Mouse (Mus musculus): ENCODE results near the gene Pfdn2. TPM values are rescaled to one million over a fixed set of nuclear protein-coding genes. Genes with fewer than 3 reads are reported as not detected.
"Not testable (repeated sequence)": the region's sequence is repeated elsewhere in the genome, so short reads cannot be mapped to it uniquely, and the experiment has no call there.

The Pfdn2 gene
- 100 to 1,000 TPM; 154 to 158 TPM for total RNA-seq (2021)

DNA sequence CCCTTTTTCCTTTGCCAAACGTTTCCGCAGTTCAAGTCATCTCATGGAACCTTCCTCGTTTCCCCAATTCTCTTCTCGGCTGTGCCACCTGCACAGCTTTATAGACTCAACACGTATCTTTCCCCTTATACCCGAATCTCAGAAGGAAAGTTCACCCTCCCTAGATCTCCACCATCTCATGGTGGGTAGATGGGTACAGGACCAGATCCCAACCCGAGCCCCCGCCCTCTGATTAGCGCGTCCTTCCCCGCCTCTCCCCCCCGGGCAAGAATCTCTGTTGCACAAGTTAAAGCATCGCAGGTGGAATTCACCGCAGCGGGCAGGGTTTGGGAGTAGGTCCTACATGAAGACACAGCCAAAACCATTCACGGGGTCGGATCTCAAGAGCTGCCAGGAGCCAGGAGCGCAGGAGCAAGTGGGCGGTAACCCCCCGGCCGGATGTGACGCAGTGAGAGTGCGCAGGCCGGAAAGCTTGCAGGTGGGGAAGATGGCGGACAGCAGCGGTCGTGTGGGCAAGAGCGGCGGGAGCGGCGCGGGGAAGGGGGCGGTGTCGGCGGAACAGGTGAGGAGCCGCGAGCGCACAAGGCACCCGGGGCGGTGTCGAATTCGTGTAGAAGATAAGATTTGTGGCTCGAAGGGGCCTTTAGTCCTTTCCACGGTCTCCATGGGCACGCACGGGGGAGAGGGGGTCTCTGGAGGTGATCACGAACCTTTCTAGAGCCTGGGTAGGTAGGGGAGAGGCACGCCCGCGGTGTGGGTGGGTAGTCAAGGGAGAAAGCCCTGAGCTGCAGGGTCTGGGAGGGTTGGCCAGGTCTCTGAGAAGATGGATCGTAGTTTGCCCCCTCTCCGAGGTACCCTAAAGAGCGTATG, at the start of gene Pfdn2, which contains the start of gene Nit1:
Pfdn2 (plus strand) TSS at position 446 of the 870 bp plus-strand sequence.
Nit1 (minus strand) TSS at position 422 of the 870 bp plus-strand sequence.
- peak; percentile 90 to 93 for DNase-seq (ENCODE audit: low spot score in 2 of 2)
- intact Hi-C loops (cut with DNase I), result no loop called here

- DNase-seq (ENCODE audit: low spot score in 2 of 2), result no peak
- intact Hi-C loops (cut with DNase I), result no loop called here
These were observed 47.2 kb upstream of the Pfdn2 start for GRCm38 (mm10) chr1:171298226-171298625.

DNA sequence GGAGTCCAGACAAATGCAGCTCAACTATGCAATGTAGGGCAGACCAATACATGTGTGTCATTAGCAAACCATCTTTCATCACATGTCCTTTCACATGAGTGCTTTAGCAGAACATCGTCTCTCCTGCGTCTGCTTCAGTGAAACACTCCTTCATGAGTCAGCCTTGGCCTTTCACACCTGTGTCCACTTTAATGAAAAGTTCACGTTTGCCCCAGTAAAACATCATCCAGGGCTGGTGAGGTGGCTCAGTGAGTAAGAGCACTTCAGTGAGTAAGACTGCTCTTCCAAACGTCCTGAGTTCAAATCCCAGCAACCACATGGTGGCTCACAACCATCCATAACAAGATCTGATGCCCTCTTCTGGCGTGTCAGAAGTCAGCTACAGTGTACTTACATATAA, 39.3 kb upstream of the Pfdn2 start:
- intact Hi-C loops (cut with DNase I); DNase-seq (ENCODE audit: low spot score in 2 of 2): not testable (repeated sequence)

DNA sequence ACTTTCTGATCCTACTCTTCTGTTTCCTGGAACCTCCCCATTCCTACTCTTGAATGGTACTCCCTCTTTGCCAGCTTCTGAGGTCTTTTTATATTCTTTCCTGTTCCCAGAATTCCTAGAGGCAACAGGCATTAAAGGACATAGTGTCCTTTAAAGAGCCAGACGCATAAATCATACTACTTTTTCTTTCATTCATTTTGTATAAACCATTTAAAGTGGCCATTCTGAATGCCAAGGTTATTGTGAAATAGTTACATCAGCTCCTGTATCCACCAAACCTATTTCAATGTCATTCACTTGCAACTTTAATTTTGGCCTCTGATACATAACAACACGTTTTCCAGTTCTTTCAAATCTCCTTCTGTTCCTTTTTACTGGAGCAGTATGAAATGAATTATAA, 36.1 kb upstream of the Pfdn2 start:
- intact Hi-C loops (cut with DNase I), result no loop called here

DNA sequence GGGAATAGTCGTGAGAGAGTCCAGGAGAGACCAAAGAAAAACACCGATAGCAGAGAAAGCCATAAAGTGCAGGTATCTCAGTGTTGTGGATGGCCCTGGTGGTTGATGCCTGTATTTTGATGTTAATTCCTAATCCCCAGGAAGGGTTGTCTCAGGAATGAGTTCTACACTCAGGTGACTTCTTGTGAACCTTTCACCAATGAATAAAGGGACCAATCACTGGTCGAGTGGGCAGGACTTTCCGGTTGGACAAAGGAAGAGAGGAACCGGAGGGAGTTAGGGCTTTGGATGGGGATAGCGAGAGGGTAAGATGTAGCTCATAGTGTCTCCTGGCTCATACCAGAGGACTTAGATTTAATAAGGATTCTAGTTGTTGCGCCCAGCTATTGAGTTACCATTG, 25.7 kb upstream of the Pfdn2 start:
- intact Hi-C loops (cut with DNase I), result loop anchor here (5.0 kb wide), 1 partner anchor 38 kb away; no protein-coding TSS in a partner anchor

More for the DNA sequence above, 36.1 kb upstream of the Pfdn2 start:
- no peak for DNase-seq (ENCODE audit: low spot score in 2 of 2)

DNA sequence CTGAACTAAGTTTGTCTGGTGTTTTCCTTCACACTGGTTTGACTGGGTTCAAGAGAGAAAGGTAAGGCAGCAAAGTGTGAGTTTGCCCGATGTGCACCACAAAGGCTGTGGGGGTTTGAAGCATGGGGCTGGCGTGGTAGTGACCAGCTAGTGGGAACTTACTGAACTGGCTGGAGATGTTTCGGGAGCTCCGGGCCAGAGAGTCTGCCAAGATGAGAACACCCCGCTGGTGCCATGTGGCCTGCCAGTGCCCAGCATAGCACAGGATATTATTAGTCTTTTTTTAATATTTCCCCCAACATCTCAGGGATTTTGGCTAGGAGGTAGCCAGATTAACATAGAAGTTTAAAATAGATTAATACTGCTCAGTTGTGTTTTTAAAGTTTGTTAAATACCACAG, 25.3 kb upstream of the Pfdn2 start:
- intact Hi-C loops (cut with DNase I), result loop anchor here (5.0 kb wide), 1 partner anchor 37 kb away; no protein-coding TSS in a partner anchor
- no peak for DNase-seq (ENCODE audit: low spot score in 2 of 2)

More for the DNA sequence above, 25.7 kb upstream of the Pfdn2 start:
- DNase-seq (ENCODE audit: low spot score in 2 of 2), result no peak

- no peak for DNase-seq (ENCODE audit: low spot score in 2 of 2)
- intact Hi-C loops (cut with DNase I), result loop anchor here (5.0 kb wide), 1 partner anchor 36 kb away; no protein-coding TSS in a partner anchor
These were observed 24.1 kb upstream of the Pfdn2 start for GRCm38 (mm10) chr1:171321415-171321814.

- no peak for DNase-seq (ENCODE audit: low spot score in 2 of 2)
- intact Hi-C loops (cut with DNase I), result loop anchor here (5.0 kb wide), 1 partner anchor 35 kb away; no protein-coding TSS in a partner anchor
These were observed 23.5 kb upstream of the Pfdn2 start for GRCm38 (mm10) chr1:171322012-171322411.

DNA sequence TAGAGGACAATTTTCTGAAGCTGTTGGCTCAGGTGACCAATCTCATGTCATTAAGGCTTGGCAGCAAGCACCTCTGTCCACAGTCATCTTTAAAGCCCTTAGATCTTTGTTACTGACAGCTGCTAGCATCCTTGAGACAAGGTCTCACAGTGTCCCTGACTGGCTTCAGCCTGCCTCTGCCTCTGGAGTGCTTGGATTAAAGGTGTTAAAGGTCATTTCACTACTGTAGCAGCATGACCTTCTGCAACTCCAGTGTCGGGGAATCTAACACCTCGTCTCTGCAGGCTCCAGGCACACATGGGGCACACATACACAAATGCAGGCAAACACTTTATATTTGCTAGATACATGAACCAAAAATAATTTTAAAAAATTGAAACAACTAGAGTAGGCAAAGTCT, 19.9 kb upstream of the Pfdn2 start:
- DNase-seq (ENCODE audit: low spot score in 2 of 2), result no peak
- intact Hi-C loops (cut with DNase I), result loop anchor here (5.0 kb wide), 1 partner anchor 103 kb away; the partner anchor contains the start of gene Tomm40l

DNA sequence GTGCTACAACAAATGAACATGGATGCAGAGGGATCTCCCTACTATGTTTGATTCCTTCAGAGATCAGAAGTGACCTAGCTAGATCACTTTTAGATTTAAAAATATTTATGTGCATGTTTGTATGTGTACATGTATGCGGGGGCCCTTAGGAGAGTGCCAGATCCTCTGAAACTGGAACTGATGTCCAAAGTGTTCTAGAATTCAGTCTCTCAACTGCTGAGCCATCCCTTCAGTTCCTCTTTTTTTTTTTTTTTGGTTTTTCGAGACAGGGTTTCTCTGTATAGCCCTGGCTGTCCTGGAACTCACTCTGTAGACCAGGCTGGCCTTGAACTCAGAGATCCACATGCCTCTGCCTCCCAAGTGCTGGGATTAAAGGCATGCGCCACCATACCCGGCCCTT, 18.9 kb upstream of the Pfdn2 start:
- not testable (repeated sequence) for DNase-seq (ENCODE audit: low spot score in 2 of 2)
- intact Hi-C loops (cut with DNase I), result loop anchor here (5.0 kb wide), 1 partner anchor 104 kb away; the partner anchor contains the start of gene Tomm40l

GRCm38 (mm10) chr1:171328244-171328643, 17.2 kb upstream of the Pfdn2 start:
- no peak for DNase-seq (ENCODE audit: low spot score in 2 of 2)
- intact Hi-C loops (cut with DNase I), result loop anchor here (2.0 to 5.0 kb wide), 2 partner anchors 33 to 106 kb away; partner anchors contain the start of genes Tomm40l and Ufc1

- peak; percentile 94 to 97 for DNase-seq (ENCODE audit: low spot score in 2 of 2)
These were observed 16.5 kb upstream of the Pfdn2 start, which contains the start of gene Dedd for GRCm38 (mm10) chr1:171328839-171329432. Dedd (plus strand) TSS chr1:171329145.

DNA sequence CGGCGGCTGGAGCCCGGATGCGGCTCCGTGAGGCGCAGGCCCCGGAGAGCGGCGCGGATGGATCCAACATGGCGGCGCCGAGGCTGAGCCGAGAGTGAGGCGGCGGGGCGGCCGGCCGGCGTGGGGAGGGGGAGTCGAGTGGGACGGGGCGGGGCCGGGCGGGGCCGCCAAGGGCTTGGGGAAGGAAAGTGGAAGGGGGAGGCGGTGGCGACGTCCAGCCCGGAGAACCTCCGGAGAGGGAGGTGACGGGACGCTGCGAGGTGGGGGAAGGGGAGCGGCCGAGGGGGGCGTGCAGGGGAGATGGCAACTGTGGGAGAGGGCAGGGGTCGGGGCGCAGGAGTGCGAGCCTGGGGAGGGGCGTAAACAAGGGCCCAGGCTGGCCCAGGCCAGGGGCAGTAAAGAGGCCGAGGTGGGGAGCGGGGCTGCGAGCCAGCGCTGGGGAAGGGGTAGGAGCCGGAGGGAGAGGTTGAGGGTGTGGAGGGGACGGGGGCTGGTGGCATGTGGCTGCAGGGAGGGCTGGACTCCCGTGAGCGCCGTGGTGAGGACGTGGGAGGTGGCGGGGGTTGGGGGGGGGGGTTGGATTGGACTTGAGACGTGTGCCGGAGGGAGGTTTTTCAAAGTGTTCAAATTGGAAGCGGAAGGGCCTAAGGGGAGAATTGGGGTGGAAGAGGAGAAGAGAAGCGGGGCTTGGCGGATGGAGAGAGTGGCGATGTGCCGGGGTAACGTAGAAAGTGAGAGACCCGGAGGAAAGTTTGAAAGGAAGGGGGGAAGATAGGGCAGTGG, 15.8 kb upstream of the Pfdn2 start:
- intact Hi-C loops (cut with DNase I), result loop anchor here (2.0 to 5.0 kb wide), 2 partner anchors 35 to 107 kb away; partner anchors contain the start of genes Tomm40l and Ufc1

More at GRCm38 (mm10) chr1:171328839-171329432, 16.5 kb upstream of the Pfdn2 start, which contains the start of gene Dedd:
- intact Hi-C loops (cut with DNase I), result loop anchor here (2.0 to 5.0 kb wide), 2 partner anchors 34 to 107 kb away; partner anchors contain the start of genes Tomm40l and Ufc1

GRCm38 (mm10) chr1:171330216-171330560, 15.3 kb upstream of the Pfdn2 start:
- intact Hi-C loops (cut with DNase I), result no loop called here
- DNase-seq (ENCODE audit: low spot score in 2 of 2), result no peak

More for the DNA sequence above, 15.8 kb upstream of the Pfdn2 start:
- DNase-seq (ENCODE audit: low spot score in 2 of 2), result peak in 1 of 2 experiments; percentile 37

DNA sequence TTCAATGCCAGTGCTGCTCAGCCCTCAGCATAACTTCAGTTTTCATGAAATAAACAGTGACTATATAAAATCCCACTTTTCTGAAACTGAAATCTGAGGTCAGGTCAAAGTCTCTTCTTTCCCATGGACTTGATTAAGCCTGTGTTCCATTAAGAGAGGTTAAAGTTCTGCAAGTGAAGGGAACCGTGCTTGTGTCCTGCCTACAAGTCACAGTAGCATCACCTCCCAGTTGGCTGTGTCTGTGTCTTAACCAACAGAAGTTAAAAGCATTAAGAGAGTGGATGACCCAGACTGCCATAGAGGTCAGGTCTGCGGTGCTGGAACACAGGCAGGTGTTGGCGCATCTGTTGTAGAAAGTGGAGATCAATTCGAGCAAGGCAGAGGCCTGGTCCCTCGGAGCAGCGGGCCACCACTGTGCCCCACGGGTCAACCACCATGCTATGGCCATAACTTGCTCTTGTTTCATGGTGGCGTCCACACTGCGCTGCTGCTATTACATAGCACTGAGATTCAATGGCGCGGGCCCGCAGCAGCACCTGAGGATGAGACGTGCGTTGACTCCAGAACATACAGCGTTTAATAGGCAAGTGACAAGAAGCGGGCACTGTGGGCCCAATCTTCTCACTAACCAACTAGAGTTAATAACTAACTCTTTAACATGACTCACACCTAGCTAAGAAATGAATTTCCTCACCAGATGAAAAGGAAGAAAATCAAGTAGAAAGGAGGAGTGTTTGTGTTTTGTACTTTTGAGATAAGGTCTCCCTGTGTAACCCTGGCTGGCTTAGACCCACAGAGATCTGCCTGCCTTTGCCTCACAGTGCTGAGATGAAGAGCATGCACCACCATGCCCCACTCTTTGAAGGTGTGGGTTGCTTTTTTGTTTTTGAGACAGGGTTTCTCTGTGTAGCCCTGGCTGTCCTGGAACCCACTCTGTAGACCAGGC, 2.9 kb upstream of the Pfdn2 start:
- intact Hi-C loops (cut with DNase I), result no loop called here
- DNase-seq (ENCODE audit: low spot score in 2 of 2), result no peak

GRCm38 (mm10) chr1:171343922-171344677, 1.4 kb upstream of the Pfdn2 start:
- intact Hi-C loops (cut with DNase I), result no loop called here
- peak in 1 of 2 experiments; percentile 28 for DNase-seq (ENCODE audit: low spot score in 2 of 2)

- no peak for DNase-seq (ENCODE audit: low spot score in 2 of 2)
- intact Hi-C loops (cut with DNase I), result no loop called here
These were observed 755 bp upstream of the Pfdn2 start for GRCm38 (mm10) chr1:171344715-171345114.

Data from left cerebral cortex, postnatal 25 days (tissue).